Mouse (Mus musculus) embryonic facial prominence, embryonic 14.5 days (tissue): ENCODE data around the gene Gm21969. TPM values are rescaled to one million over a fixed set of nuclear protein-coding genes. Genes with fewer than 3 reads are reported as not detected.
A peak's percentile ranks its signal among the peaks of the same experiment; 100 is the strongest.

Source experiments
- ATAC-seq: fragments of 200-750 bp; cut with Nextera tagmentation; 2 replicates; pipeline ENCODE4 v1.8.0; 2017; ENCODE audit warnings: low read depth, moderate number of reproducible peaks, moderate TSS enrichment
- DNase-seq: peaks from one replicate; pipeline ENCODE4 v3.0.0-alpha.2; 2015; ENCODE audit warnings: low spot score
- H3K27ac ChIP-seq: fragments of 300-500 bp; sonication (generic); replicated peaks from 2 replicates; pipeline ENCODE4 v1.5.1; 2014; ENCODE audit warnings: low read depth, mild to moderate bottlenecking, low read length, moderate library complexity
- H3K27me3 ChIP-seq: fragments of 300-500 bp; sonication (generic); replicated peaks from 2 replicates; pipeline ENCODE4 v1.6.1; 2014; ENCODE audit warnings: low read length; ENCODE audit not compliant: control insufficient read depth, insufficient read depth
- H3K36me3 ChIP-seq: fragments of 300-500 bp; sonication (generic); 2 replicates; pipeline ENCODE4 v1.6.1; 2014; ENCODE audit warnings: low read length, mixed read lengths; ENCODE audit not compliant: control insufficient read depth, insufficient read depth
- H3K4me1 ChIP-seq: fragments of 300-500 bp; sonication (generic); 2 replicates; pipeline ENCODE4 v1.6.1; 2014; ENCODE audit warnings: antibody characterized with exemption, low read length; ENCODE audit not compliant: control insufficient read depth, insufficient read depth
- H3K4me2 ChIP-seq: fragments of 300-500 bp; sonication (generic); 2 replicates; pipeline ENCODE4 v1.6.1; 2014; ENCODE audit warnings: low read depth, mild to moderate bottlenecking, low read length, moderate library complexity, mixed read lengths
- H3K4me3 ChIP-seq: fragments of 300-500 bp; sonication (generic); 2 replicates; pipeline ENCODE4 v1.5.1; 2014; ENCODE audit warnings: low read depth, mild to moderate bottlenecking, low read length
- H3K9ac ChIP-seq: fragments of 300-500 bp; sonication (generic); 2 replicates; pipeline ENCODE4 v1.6.1; 2014; ENCODE audit warnings: low read depth, mild to moderate bottlenecking, low read length, moderate library complexity, mixed read lengths
- H3K9me3 ChIP-seq: fragments of 300-500 bp; sonication (generic); 2 replicates; pipeline ENCODE4 v1.6.1; 2016; ENCODE audit warnings: low read length; ENCODE audit not compliant: control insufficient read depth
- WGBS: fragments of 180-500 bp; shearing (Covaris S2); extraction: QIAGEN DNeasy Blood & Tissue Kit; methylation state at CpG from one replicate; pipeline ENCODE4 v1.1.7; 2014; 5-methylcytosine and 5-hydroxymethylcytosine counted together
- polyA plus RNA-seq: library from polyadenylated mRNA; unstranded; fragments of >200 nt; fragmentation: Nextera tagmentation; extraction: Ambion mirVana; gene quantifications from 2 replicates; pipeline ENCODE4 v1.2.1, GENCODE M21; 2014

Gene Gm21969
- polyA plus RNA-seq, 1 experiment from 2014 or later, result not detected

DNA sequence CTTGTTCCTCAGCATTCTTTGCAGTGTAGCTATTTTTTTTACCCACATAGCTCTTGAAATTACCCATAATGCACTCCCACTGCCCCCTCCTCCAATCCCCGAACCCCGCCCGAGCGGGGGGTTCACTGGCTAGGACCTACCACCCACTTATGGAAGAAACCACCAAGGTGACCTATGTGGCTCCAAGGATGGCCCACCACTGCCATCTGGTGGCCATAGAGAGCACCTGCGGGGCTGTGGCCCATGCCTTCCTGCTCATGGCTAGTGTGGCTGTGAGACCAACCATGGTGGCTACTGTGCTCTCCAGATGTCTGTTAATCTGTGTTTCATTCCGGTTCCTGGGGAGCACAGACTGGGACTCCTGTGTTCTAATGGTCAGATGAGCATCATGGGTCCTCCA is 66.9 kb downstream of the Gm21969 start:
- H3K27me3 ChIP-seq, result no peaks in the 10 kb centered on the region
- H3K4me1 ChIP-seq, result no peaks in the 10 kb centered on the region
- H3K9me3 ChIP-seq, result no peaks in the 10 kb centered on the region
- no peak overlapping the region for H3K4me3 ChIP-seq
- H3K4me2 ChIP-seq, result no peak overlapping the region
- WGBS, result 20% methylated on average over 6 of the region's 6 CpGs
- H3K9ac ChIP-seq, result no peak overlapping the region
- no peaks in the 10 kb centered on the region for H3K36me3 ChIP-seq
- DNase-seq (peak; percentile 56), ATAC-seq (no peak)
- no peak overlapping the region for H3K27ac ChIP-seq

- H3K36me3 ChIP-seq, result no peaks in the 10 kb centered on the region
- no peak overlapping the region for H3K4me2 ChIP-seq
- H3K9me3 ChIP-seq, result peaks cover 12% of the 10 kb centered on the region
- H3K9ac ChIP-seq, result no peak overlapping the region
- no peaks in the 10 kb centered on the region for H3K4me1 ChIP-seq
- no peaks in the 10 kb centered on the region for H3K27me3 ChIP-seq
- no peak overlapping the region for H3K27ac ChIP-seq
- ATAC-seq (no peak), DNase-seq (peak; percentile 72)
- no peak overlapping the region for H3K4me3 ChIP-seq
- WGBS, result 36% methylated on average over 9 of the region's 9 CpGs
These were observed 72.7 kb downstream of the Gm21969 start for GRCm38 (mm10) chr4:139675696-139676095.

DNA sequence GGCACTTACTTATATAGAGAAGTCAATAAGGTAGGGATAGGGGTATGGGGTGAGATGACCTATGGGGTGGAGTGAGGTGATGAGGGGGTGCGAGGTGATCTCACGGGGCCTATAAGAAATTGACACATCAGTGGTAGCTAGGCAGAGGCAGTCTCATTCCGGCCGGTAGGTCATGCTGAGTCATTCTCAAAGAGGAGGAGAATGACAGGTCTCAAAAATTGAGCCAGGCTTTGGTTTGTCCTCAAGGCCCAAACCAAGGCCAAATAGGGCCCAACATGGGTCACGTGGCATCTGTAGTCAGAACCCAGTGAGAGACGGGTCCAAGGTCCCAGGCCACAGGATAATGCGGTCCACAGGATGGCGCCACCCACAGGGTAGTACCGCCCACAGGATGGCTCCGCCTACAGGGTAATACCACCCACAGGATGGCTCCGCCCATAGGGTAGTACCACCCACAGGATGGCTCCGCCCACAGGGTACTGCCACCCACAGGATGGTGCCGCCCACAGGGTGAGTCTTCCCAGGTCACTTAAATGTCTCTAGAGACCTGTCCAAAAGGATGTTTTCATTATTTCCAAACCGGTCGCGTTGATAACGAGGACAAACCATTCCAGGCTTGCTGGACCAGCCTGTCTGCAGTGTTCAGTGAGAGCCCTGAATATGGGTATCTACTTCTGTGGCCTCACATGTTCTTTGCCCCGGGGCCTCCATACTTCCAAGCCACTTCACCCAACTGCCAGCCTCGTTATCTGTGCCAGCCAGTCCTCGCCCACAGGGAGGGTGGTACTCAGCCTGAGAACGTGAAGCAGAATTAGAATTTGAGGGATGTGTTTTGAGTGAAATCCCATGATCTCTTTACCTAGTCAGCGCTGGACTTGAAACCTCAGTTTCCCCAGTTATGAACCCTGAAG is 81.0 kb downstream of the Gm21969 start:
- H3K4me2 ChIP-seq, result no peak overlapping the region
- H3K9me3 ChIP-seq, result peaks cover 14% of the 10 kb centered on the region; the same call in 1 of the 2 replicates
- no peak for ATAC-seq
- no peaks in the 10 kb centered on the region for H3K4me1 ChIP-seq
- WGBS, result 75% methylated on average over 20 of the region's 22 CpGs
- no peaks in the 10 kb centered on the region for H3K36me3 ChIP-seq
- H3K27ac ChIP-seq, result no peak overlapping the region
- H3K4me3 ChIP-seq, result no peak overlapping the region
- H3K27me3 ChIP-seq, result no peaks in the 10 kb centered on the region
- no peak overlapping the region for H3K9ac ChIP-seq
- DNase-seq, result no peak

- 0 out of 2 replicates have a peak, but pooled peaks cover 3% of the 10 kb centered on the region for H3K4me1 ChIP-seq
- no peak overlapping the region for H3K27ac ChIP-seq
- DNase-seq, result peak; percentile 65
- H3K9ac ChIP-seq, result no peak overlapping the region
- 11% methylated on average over 3 of the region's 3 CpGs for WGBS
- H3K36me3 ChIP-seq, result no peaks in the 10 kb centered on the region
- H3K4me2 ChIP-seq, result no peak overlapping the region
- no peak for ATAC-seq
- H3K9me3 ChIP-seq, result peaks cover 13% of the 10 kb centered on the region; the same call in 1 of the 2 replicates
- no peaks in the 10 kb centered on the region for H3K27me3 ChIP-seq
- H3K4me3 ChIP-seq, result no peak overlapping the region
These were observed 81.6 kb downstream of the Gm21969 start for GRCm38 (mm10) chr4:139684639-139685017.

DNA sequence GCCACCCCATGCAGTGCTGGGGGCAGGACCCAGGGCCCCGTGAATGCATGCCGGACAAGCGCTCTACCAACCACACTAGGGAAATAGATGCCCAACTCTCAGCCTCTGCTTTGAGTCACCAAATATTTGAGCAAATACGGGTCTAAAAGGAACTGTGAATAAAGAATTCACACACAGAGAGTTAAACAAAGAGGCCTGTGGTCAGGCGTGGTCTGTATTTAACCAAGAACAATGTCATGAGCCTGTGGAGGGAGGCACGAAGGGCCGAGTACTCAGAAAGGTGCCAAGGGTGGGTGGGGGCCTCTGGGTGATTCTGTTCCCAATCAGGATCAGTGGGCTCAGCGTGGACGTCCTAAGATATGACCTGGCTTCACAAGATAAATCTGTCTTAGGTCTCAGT is 85.1 kb downstream of the Gm21969 start:
- Histone ChIP-seq H3K36me3 (no peaks in the 10 kb centered on the region), H3K9me3 (no peaks in the 10 kb centered on the region), H3K27me3 (no peaks in the 10 kb centered on the region), H3K9ac (no peak overlapping the region), H3K27ac (no peak overlapping the region), H3K4me2 (no peak overlapping the region), H3K4me3 (no peak overlapping the region), H3K4me1 (peaks cover 8% of the 10 kb centered on the region; the same call in 1 of the 2 replicates)
- DNase-seq (no peak), ATAC-seq (no peak)
- WGBS, result 60% methylated on average over 9 of the region's 9 CpGs

- H3K4me3 ChIP-seq, result no peak overlapping the region
- H3K4me2 ChIP-seq, result no peak overlapping the region
- H3K4me1 ChIP-seq, result peaks cover 8% of the 10 kb centered on the region; the same call in 1 of the 2 replicates
- no peak overlapping the region for H3K9ac ChIP-seq
- no peaks in the 10 kb centered on the region for H3K27me3 ChIP-seq
- H3K9me3 ChIP-seq, result no peaks in the 10 kb centered on the region
- H3K27ac ChIP-seq, result no peak overlapping the region
- DNase-seq (peak; percentile 79), ATAC-seq (peak; percentile 83)
- no peaks in the 10 kb centered on the region for H3K36me3 ChIP-seq
- 25% methylated on average over 7 of the region's 7 CpGs for WGBS
These were observed 86.8 kb downstream of the Gm21969 start for GRCm38 (mm10) chr4:139689627-139690269.

DNA sequence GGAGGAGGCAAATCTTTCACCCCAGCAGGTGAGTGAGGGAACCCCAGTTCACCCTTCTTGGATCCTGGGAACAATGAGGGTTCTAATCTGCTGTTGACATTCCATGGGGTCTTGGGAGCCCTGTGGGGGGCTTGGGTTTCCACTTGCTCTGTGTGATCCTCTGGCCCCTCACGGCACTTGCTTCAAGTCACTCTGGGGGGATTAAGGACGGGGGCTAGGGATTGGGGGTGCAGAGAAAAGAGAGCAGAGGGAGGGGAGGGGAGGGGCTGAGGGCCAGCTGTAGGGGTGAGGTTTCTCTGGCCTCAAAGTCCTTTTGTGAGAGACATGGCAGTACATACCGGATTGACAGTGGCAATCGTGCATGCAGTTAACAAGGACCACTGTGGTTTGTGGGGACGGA is 90.3 kb downstream of the Gm21969 start:
- Histone ChIP-seq H3K4me3 (no peak overlapping the region), H3K4me2 (no peak overlapping the region), H3K27ac (no peak overlapping the region), H3K9ac (no peak overlapping the region; the same call in 1 of the 2 replicates), H3K9me3 (no peaks in the 10 kb centered on the region), H3K36me3 (no peaks in the 10 kb centered on the region), H3K4me1 (peaks cover 8% of the 10 kb centered on the region; the same call in 1 of the 2 replicates), H3K27me3 (no peaks in the 10 kb centered on the region)
- ATAC-seq (peak; percentile 30; the same call in 1 of the 2 replicates), DNase-seq (peak; percentile 59)
- WGBS, result 21% methylated on average over 5 of the region's 5 CpGs

- DNase-seq, result peak; percentile 75
- no peak overlapping the region for H3K4me2 ChIP-seq
- no peak overlapping the region for H3K9ac ChIP-seq
- no peaks in the 10 kb centered on the region for H3K4me1 ChIP-seq
- no peaks in the 10 kb centered on the region for H3K36me3 ChIP-seq
- H3K27me3 ChIP-seq, result no peaks in the 10 kb centered on the region
- 7% methylated on average over 9 of the region's 9 CpGs for WGBS
- no peak overlapping the region for H3K4me3 ChIP-seq
- peak; percentile 54; the same call in 1 of the 2 replicates for ATAC-seq
- H3K27ac ChIP-seq, result no peak overlapping the region
- no peaks in the 10 kb centered on the region for H3K9me3 ChIP-seq
These were observed 94.8 kb downstream of the Gm21969 start for GRCm38 (mm10) chr4:139697755-139698154.
